Mouse (Mus musculus): ENCODE data around the gene Alg13. TPM values are rescaled to one million over a fixed set of nuclear protein-coding genes. Genes with fewer than 3 reads are reported as not detected.

The Alg13 gene
- total and polyA plus RNA-seq, 2 experiments, result 4.9 to 6.4 TPM

DNA sequence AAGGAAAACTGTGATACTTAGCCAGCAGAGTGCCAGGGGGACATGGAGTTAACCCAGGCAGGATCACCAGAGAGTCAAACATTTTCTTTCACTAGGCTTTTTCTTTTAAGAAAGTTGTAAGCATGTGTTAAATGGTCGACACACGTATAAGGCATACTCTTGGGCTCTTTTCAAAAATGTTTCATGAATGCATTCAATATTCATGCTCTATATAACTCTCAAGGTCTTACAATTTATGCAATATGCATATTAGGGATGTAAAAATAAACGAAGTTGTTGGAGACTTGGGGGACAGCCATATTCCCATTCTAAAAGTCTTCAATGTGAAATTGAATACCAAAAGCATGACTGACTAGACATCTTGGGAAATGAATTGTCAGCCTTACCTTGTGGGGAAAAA, 106.2 kb downstream of the Alg13 start:
- H3K9ac ChIP-seq (ENCODE audit: low read depth, low read length), result no peak overlapping the region
- no peak for DNase-seq (ENCODE audit: extremely low read depth, low read depth, low spot score)
- no peaks in the 10 kb centered on the region for H3K36me3 ChIP-seq (ENCODE audit: control insufficient read depth, insufficient read depth, low read length)
- H3K27ac ChIP-seq (replicated peaks; ENCODE audit: insufficient read depth, low read depth, low read length), result no peak overlapping the region
- TF ChIP-seq POLR2A (IDR thresholded peaks at IDR 0.05; ENCODE audit: extremely low read depth, insufficient read depth, low read length) (no peak), CTCF (IDR thresholded peaks at IDR 0.05; ENCODE audit: low read depth, low read length) (no peak)
- H3K4me1 ChIP-seq (ENCODE audit: control insufficient read depth, insufficient read depth, low read length), result no peaks in the 10 kb centered on the region
- no peaks in the 10 kb centered on the region for H3K27me3 ChIP-seq (ENCODE audit: control insufficient read depth, insufficient read depth, low read length)
- WGBS, result 77% methylated on average over 3 of the region's 3 CpGs
- H3K79me2 ChIP-seq (ENCODE audit: control insufficient read depth, insufficient read depth, low read length), result no peaks in the 10 kb centered on the region
- H3K4me3 ChIP-seq (ENCODE audit: insufficient read depth, low read depth, low read length), result no peak overlapping the region

Other genes with a start within 250 kb of the Alg13 start
- gene A730046J19Rik, start 164.1 kb upstream of the Alg13 start, total RNA-seq (2014; rRNA removed), result not detected in 2 replicates
- not detected in 2 replicates for gene A730046J19Rik, start 164.1 kb upstream of the Alg13 start, polyA plus RNA-seq (2012; rRNA removed)
- not detected in 2 replicates for gene Trpc5os, start 138.8 kb downstream of the Alg13 start, total RNA-seq (2014; rRNA removed)
- gene Trpc5os, start 138.8 kb downstream of the Alg13 start, polyA plus RNA-seq (2012; rRNA removed), result not detected in 2 replicates